Mouse (Mus musculus) liver, adult 2 months (tissue): ENCODE results near the gene Myrip.

Experiments
- CTCF ChIP-seq: fragments of 200-500 bp; IDR thresholded peaks from 2 replicates; pipeline ENCODE4 v1.5.1; 2011; ENCODE audit warnings: low read depth, low read length, control low read depth
- POLR2A ChIP-seq: fragments of 200-500 bp; IDR thresholded peaks from 2 replicates; pipeline ENCODE4 v1.6.1; 2011; ENCODE audit warnings: low read length, control low read depth; ENCODE audit not compliant: insufficient read depth; ENCODE audit errors: extremely low read depth

DNA sequence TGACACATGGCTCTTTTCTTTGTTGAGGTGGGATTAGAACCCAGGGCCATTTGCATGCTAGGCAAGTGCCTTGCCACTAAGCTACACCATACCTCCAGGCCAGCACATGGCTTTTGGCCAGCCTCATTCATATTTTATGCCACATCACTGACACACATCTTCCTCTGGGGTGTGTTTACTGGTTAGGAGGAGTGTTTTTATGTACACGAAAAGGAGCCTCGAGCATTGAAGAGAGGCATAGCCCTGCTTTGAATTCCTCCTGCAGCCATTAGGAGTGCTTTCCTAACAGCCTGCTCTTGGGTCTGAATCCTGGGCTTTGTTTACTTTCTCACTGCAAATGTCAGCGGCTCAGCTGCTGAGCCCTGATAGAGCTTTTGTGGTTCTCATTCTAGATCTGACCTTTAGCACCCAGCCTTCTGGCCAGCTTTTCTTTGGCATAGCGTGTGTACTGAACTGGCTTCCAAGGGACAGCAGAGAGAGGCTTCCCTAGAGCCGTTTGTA is 44.4 kb downstream of the Myrip start:
- TF ChIP-seq POLR2A: no peak
- no peak for TF ChIP-seq CTCF
